Mouse (Mus musculus) liver, postnatal 0 days (tissue): ENCODE results near the gene Ccdc43. TPM values are rescaled to one million over a fixed set of nuclear protein-coding genes. Genes with fewer than 3 reads are reported as not detected.
A peak's percentile ranks its signal among the peaks of the same experiment; 100 is the strongest.

Source experiments
- ATAC-seq: fragments of 200-750 bp; cut with Nextera tagmentation; 2 replicates; pipeline ENCODE4 v1.8.0; 2017; ENCODE audit warnings: mild to moderate bottlenecking, moderate library complexity
- DNase-seq: peaks from one replicate; pipeline ENCODE4 v3.0.0-alpha.2; 2016
- H3K27ac ChIP-seq: fragments of 300-500 bp; sonication (generic); 2 replicates; pipeline ENCODE4 v1.5.1; 2014; ENCODE audit warnings: antibody characterized with exemption, moderate library complexity, mild to moderate bottlenecking, low read depth
- H3K27me3 ChIP-seq: fragments of 300-500 bp; sonication (generic); 2 replicates; pipeline ENCODE4 v1.6.1; 2014; ENCODE audit warnings: low read length, control low read depth, mixed read lengths; ENCODE audit not compliant: insufficient read depth
- H3K36me3 ChIP-seq: fragments of 300-500 bp; sonication (generic); replicated peaks from 2 replicates; pipeline ENCODE4 v1.6.1; 2014; ENCODE audit warnings: mild to moderate bottlenecking, control low read depth, low read length, moderate library complexity, mixed read lengths; ENCODE audit not compliant: insufficient read depth
- H3K4me1 ChIP-seq: fragments of 300-500 bp; sonication (generic); 2 replicates; pipeline ENCODE4 v1.6.1; 2014; ENCODE audit warnings: antibody characterized with exemption, mild to moderate bottlenecking, control low read depth; ENCODE audit not compliant: insufficient read depth
- H3K4me2 ChIP-seq: fragments of 300-500 bp; sonication (generic); 2 replicates; pipeline ENCODE4 v1.6.1; 2014; ENCODE audit warnings: low read depth, mild to moderate bottlenecking, low read length, moderate library complexity, mixed read lengths
- H3K4me3 ChIP-seq: fragments of 300-500 bp; sonication (generic); 2 replicates; pipeline ENCODE4 v1.5.1; 2014; ENCODE audit warnings: low read depth, low read length
- H3K9ac ChIP-seq: fragments of 300-500 bp; sonication (generic); replicated peaks from 2 replicates; pipeline ENCODE4 v1.6.1; 2014; ENCODE audit warnings: mild to moderate bottlenecking, moderate library complexity
- H3K9me3 ChIP-seq: fragments of 300-500 bp; sonication (generic); 2 replicates; pipeline ENCODE4 v1.6.1; 2016; ENCODE audit warnings: mild to moderate bottlenecking, control low read depth, low read length, mixed read lengths
- CTCF ChIP-seq: sonication (generic); IDR thresholded peaks from 2 replicates; pipeline ENCODE4 v1.5.1; 2016; ENCODE audit warnings: antibody characterized with exemption, low read depth
- EP300 ChIP-seq: IDR thresholded peaks from 2 replicates; pipeline ENCODE4 v1.6.1; 2016; ENCODE audit warnings: antibody characterized with exemption, low read depth, mild to moderate bottlenecking
- WGBS: fragments of 180-500 bp; shearing (Covaris S2); extraction: QIAGEN DNeasy Blood & Tissue Kit; methylation state at CpG from one replicate; pipeline ENCODE4 v1.1.7; 2014; ENCODE audit not compliant: insufficient replicate concordance; 5-methylcytosine and 5-hydroxymethylcytosine counted together
- polyA plus RNA-seq: library from polyadenylated mRNA; unstranded; fragments of >200 nt; fragmentation: Nextera tagmentation; extraction: Ambion mirVana; gene quantifications from 2 replicates; pipeline ENCODE4 v1.2.1, GENCODE M21; 2015

Ccdc43 gene
- polyA plus RNA-seq, 1 experiment from 2014 or later, result 9.5 TPM

- Histone ChIP-seq H3K4me3 (no peak overlapping the region), H3K9me3 (no peaks in the 10 kb centered on the region), H3K36me3 (peaks cover 6% of the 10 kb centered on the region), H3K4me1 (no peaks in the 10 kb centered on the region), H3K27ac (no peak overlapping the region), H3K4me2 (no peak overlapping the region), H3K9ac (no peak overlapping the region), H3K27me3 (no peaks in the 10 kb centered on the region)
- peak; percentile 76 for DNase-seq
- ATAC-seq, result no peak
- TF ChIP-seq CTCF (peak; percentile 89), EP300 (no peak)
- WGBS, result 61% methylated on average over 6 of the region's 6 CpGs
Observed at GRCm38 (mm10) chr11:102690162-102690561, 7.4 kb downstream of the Ccdc43 start.

GRCm38 (mm10) chr11:102665637-102666435, 31.7 kb downstream of the Ccdc43 start:
- Histone ChIP-seq H3K27me3 (peaks cover 22% of the 10 kb centered on the region), H3K9me3 (peaks cover 6% of the 10 kb centered on the region), H3K36me3 (no peaks in the 10 kb centered on the region), H3K9ac (no peak overlapping the region), H3K27ac (no peak overlapping the region), H3K4me2 (no peak overlapping the region), H3K4me1 (no peaks in the 10 kb centered on the region), H3K4me3 (no peak overlapping the region)
- 52% methylated on average over 83 of the region's 84 CpGs for WGBS
- no peak for TF ChIP-seq CTCF
- no peak for TF ChIP-seq EP300
- DNase-seq, result no peak
- no peak for ATAC-seq

GRCm38 (mm10) chr11:102665151-102665550, 32.4 kb downstream of the Ccdc43 start:
- Histone ChIP-seq H3K4me2 (no peak overlapping the region), H3K36me3 (no peaks in the 10 kb centered on the region), H3K4me3 (no peak overlapping the region), H3K4me1 (no peaks in the 10 kb centered on the region), H3K27me3 (peaks cover 22% of the 10 kb centered on the region), H3K27ac (no peak overlapping the region), H3K9ac (no peak overlapping the region), H3K9me3 (peaks cover 6% of the 10 kb centered on the region)
- WGBS, result 57% methylated on average over 28 of the region's 33 CpGs
- DNase-seq (no peak), ATAC-seq (no peak)
- TF ChIP-seq EP300 (no peak), CTCF (no peak)

- no peak within 1 kb of the TSS for H3K27ac ChIP-seq
- H3K27me3 ChIP-seq, result peaks cover 22% of the 10 kb centered on the region
- no peaks in the 10 kb centered on the region for H3K36me3 ChIP-seq
- H3K4me3 ChIP-seq, result no peak within 1 kb of the TSS
- H3K4me2 ChIP-seq, result no peak within 1 kb of the TSS
- no peak within 1 kb of the TSS for H3K9ac ChIP-seq
- no peaks in the 10 kb centered on the region for H3K4me1 ChIP-seq
- 66% methylated on average over 3 of the region's 3 CpGs for WGBS
- DNase-seq (no peak), ATAC-seq (no peak)
- no peak for TF ChIP-seq CTCF
- TF ChIP-seq EP300, result no peak
- peaks cover 6% of the 10 kb centered on the region for H3K9me3 ChIP-seq
Observed at GRCm38 (mm10) chr11:102663416-102663815, 34.2 kb downstream of the Ccdc43 start, which contains the start of gene Meioc. TSS of gene Meioc (plus strand) at chr11:102663716.

GRCm38 (mm10) chr11:102656931-102657330, 40.7 kb downstream of the Ccdc43 start:
- 33% methylated on average over 6 of the region's 6 CpGs for WGBS
- ATAC-seq, result no peak
- Histone ChIP-seq H3K4me3 (no peak overlapping the region), H3K27ac (no peak overlapping the region), H3K36me3 (no peaks in the 10 kb centered on the region), H3K9me3 (no peaks in the 10 kb centered on the region), H3K9ac (no peak overlapping the region), H3K27me3 (no peaks in the 10 kb centered on the region), H3K4me1 (no peaks in the 10 kb centered on the region), H3K4me2 (no peak overlapping the region)
- TF ChIP-seq CTCF (no peak; the same call in 1 of the 2 replicates), EP300 (no peak)
- no peak for DNase-seq

- WGBS, result 13% methylated on average over 4 of the region's 4 CpGs
- Histone ChIP-seq H3K27ac (no peak overlapping the region), H3K9ac (no peak overlapping the region), H3K4me1 (no peaks in the 10 kb centered on the region), H3K27me3 (no peaks in the 10 kb centered on the region), H3K36me3 (no peaks in the 10 kb centered on the region), H3K4me2 (no peak overlapping the region), H3K4me3 (no peak overlapping the region), H3K9me3 (no peaks in the 10 kb centered on the region)
- no peak for DNase-seq
- no peak for ATAC-seq
- TF ChIP-seq EP300 (no peak), CTCF (peak; percentile 42)
Observed at GRCm38 (mm10) chr11:102656326-102656926, 41.2 kb downstream of the Ccdc43 start.
